In genomic region chr7:97407145-97407544, GRCm38 (mm10) we compare ENCODE assay signal across 15 mouse cellular contexts. TPM values are rescaled to one million over a fixed set of nuclear protein-coding genes. Genes with fewer than 3 reads are reported as not detected.
"Had no signal": no experiment of that assay in that cellular context is flagged by ENCODE, and none has a peak within 500 bp of the region (broad histone marks: within the 10 kb centered on the region; RNA-seq: fewer than 3 reads in every experiment).

No protein-coding gene starts in this region.

- ATAC-seq: liver, embryonic 12.5 days had no signal

- H3K4me3 ChIP-seq: limb, embryonic 12.5 days; liver, embryonic 12.5 days; midbrain, embryonic 10.5 days; myocyte; neural tube, embryonic 15.5 days had no signal

- DNase-seq: kidney, adult 11 months; kidney, postnatal 14 days; layer of hippocampus, postnatal 36 days; lung, postnatal 4 days; midbrain, embryonic 14.5 days; right cerebral cortex, adult 18-20 months; right cerebral cortex, postnatal 25 days; thymus, postnatal 36 days had no signal

- H3K4me1 ChIP-seq: limb, embryonic 12.5 days; midbrain, embryonic 10.5 days had no signal

- H3K9ac ChIP-seq: hindbrain, embryonic 14.5 days; limb, embryonic 12.5 days; liver, embryonic 12.5 days; neural tube, embryonic 15.5 days had no signal

- H3K9me3 ChIP-seq: liver, embryonic 12.5 days; midbrain, embryonic 10.5 days; neural tube, embryonic 15.5 days had no signal

- H3K27me3 ChIP-seq: limb, embryonic 12.5 days; liver, embryonic 12.5 days; neural tube, embryonic 15.5 days had no signal

- H3K4me2 ChIP-seq: hindbrain, embryonic 14.5 days; limb, embryonic 12.5 days; liver, embryonic 12.5 days; neural tube, embryonic 15.5 days had no signal

- H3K27ac ChIP-seq: hindbrain, embryonic 14.5 days; limb, embryonic 12.5 days; liver, embryonic 12.5 days; midbrain, embryonic 10.5 days; neural tube, embryonic 15.5 days had no signal

RNA-seq across cellular contexts. Expression of gene Thrsp, which starts 10.4 kb away (rescaled TPM):
- total RNA-seq: megakaryocyte, adult 5-6 weeks had no signal
- polyA plus RNA-seq: liver, embryonic 12.5 days had no signal
